Mouse (Mus musculus) embryonic fibroblast, embryonic 13.5 days (primary cell): ENCODE data around the gene Rbms1. TPM values are rescaled to one million over a fixed set of nuclear protein-coding genes. Genes with fewer than 3 reads are reported as not detected.
A peak's percentile ranks its signal among the peaks of the same experiment; 100 is the strongest.

ENCODE experiments used
- H3K27ac ChIP-seq: 2 replicates; pipeline ENCODE4 v1.5.1; 2012; ENCODE audit warnings: low read length, control low read depth, inconsistent platforms; ENCODE audit not compliant: insufficient read depth
- H3K4me1 ChIP-seq: 2 replicates; pipeline ENCODE4 v1.6.1; 2011; ENCODE audit warnings: low read length; ENCODE audit not compliant: control insufficient read depth, insufficient read depth
- H3K4me3 ChIP-seq: 2 replicates; pipeline ENCODE4 v1.5.1; 2011; ENCODE audit warnings: mild to moderate bottlenecking, control low read depth, low read length; ENCODE audit not compliant: insufficient read depth
- CTCF ChIP-seq: IDR thresholded peaks from 2 replicates; pipeline ENCODE4 v1.5.1; 2011; ENCODE audit warnings: mild to moderate bottlenecking, control low read depth, low read length, moderate library complexity, borderline replicate concordance; ENCODE audit not compliant: insufficient read depth
- POLR2A ChIP-seq: IDR thresholded peaks from 2 replicates; pipeline ENCODE4 v1.6.1; 2011; ENCODE audit warnings: low read depth, mild to moderate bottlenecking, control low read depth, low read length, moderate library complexity
- polyA plus RNA-seq: library from polyadenylated mRNA; stranded (reverse); fragments of >200 nt; gene quantifications from 2 replicates; pipeline ENCODE4 v1.2.4, GENCODE M21; 2011; ENCODE audit warnings: low read depth; ENCODE audit not compliant: missing spikeins, insufficient read length

Gene Rbms1
- polyA plus RNA-seq, 1 experiment, result 222 TPM

DNA sequence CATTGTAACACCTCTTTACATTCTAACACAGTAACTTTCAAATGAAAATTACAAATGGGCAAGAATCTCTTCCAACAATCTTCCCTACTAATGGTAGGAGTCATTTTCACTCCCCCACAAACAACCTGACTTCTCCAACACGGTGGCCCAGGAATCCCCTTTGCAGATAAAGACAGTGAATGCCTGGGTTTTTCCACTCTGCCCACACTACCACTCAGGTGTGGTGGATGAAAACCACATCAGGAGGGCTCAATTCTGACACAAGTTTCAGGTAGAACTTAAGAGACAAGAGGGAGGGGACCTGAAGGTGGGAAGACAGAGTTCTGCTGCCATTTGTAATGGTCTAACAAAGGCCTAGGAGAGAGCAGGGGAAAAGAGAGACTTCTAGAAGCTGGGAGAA lies 97.1 kb downstream of the Rbms1 start:
- Histone ChIP-seq H3K27ac (no peak overlapping the region), H3K4me1 (peaks cover 37% of the 10 kb centered on the region), H3K4me3 (no peak overlapping the region)
- TF ChIP-seq POLR2A, result no peak
- TF ChIP-seq CTCF, result no peak

- peak overlapping the region; percentile 76 for H3K27ac ChIP-seq
- peaks cover 36% of the 10 kb centered on the region for H3K4me1 ChIP-seq
- TF ChIP-seq CTCF (no peak), POLR2A (no peak)
- no peak overlapping the region for H3K4me3 ChIP-seq
These were observed 98.0 kb downstream of the Rbms1 start for GRCm38 (mm10) chr2:60864977-60865376.

DNA sequence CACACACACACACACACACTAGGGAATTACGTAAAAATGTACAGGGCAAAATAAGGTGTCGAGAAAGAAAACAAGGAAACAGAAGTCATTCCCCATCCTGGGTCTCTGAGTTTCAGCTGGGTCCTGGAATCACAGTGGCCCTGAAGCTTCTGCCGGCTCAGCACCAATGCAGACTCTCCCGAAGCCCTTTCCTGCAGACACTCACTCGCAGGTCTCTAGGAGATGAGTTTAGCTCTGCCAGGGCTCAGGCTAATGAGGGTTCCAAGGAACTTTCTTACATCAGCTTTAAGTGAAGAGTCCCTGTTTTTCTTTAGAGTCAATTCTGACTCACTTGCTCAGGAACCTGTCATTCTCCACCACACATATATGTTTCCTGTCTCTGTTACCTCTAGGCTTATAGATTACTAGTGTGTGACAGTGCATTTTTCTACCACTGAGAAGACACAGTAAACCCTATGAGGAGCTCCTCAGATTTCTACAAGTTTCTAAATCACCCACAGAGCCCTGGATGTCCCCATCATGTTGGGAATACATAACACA lies 98.7 kb downstream of the Rbms1 start:
- peaks cover 32% of the 10 kb centered on the region for H3K4me1 ChIP-seq
- TF ChIP-seq CTCF (no peak), POLR2A (no peak)
- no peak overlapping the region for H3K4me3 ChIP-seq
- peak overlapping the region; percentile 76 for H3K27ac ChIP-seq

DNA sequence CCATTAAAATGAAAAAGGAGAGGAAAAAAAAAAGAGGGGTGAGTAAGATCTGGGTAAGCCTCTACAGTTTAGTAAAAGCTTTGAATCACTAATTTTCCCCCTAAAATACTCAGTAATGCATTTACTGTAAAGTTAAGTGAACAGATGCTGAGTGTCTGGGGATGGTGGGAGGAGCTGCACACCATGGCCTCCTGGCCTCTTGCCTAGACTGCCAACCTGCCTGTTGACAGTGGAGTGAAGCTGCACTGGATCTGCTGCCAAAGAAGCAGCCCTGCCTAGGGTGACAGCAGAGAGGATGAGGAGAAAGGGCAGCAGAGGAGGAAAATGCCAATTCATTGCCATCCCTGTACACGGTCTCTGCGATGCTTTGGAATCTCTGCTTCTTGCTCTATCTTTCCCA lies 99.2 kb downstream of the Rbms1 start:
- TF ChIP-seq CTCF (no peak), POLR2A (no peak)
- Histone ChIP-seq H3K27ac (peak overlapping the region; percentile 76), H3K4me1 (peaks cover 30% of the 10 kb centered on the region), H3K4me3 (no peak overlapping the region)

DNA sequence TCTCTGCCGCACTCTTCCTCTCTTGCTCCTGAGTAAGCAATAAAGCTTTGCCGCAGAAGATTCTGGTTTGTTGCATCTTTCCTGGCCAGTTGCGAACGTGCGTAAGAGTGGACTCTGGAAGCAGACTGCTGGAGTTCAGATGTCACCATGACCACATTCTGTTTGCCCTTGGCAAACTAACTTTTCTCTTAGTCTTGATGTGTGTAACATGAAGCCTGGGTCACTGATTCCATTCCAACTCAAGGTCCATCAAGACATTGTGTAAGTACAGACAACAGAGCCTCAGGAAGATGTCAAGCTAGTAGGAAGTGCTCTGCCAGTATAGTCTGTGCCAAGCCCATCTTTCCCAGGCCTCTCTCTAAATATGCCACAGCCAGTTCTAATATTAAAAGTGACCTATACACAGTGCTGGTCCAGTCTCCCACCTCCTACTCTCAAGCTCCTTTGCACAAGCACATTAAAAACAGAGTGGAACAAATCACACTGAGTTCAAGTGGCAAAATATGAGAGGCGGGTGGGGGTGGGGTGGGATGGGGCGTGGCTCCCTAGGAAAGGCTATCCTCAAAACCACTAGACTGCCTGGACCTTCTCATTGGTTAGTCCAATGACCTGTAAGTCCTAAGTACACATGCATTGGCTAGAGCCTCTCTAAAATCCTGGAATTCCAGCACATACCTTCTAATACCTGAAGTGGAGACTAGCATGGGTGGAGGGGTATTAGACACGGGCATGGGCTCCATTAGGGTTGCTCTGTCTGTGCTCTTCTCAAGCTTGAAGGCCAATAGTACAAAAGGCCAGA lies 99.9 kb downstream of the Rbms1 start:
- H3K4me3 ChIP-seq, result no peak overlapping the region
- no peak for TF ChIP-seq CTCF
- TF ChIP-seq POLR2A, result no peak
- peaks cover 29% of the 10 kb centered on the region for H3K4me1 ChIP-seq
- peak overlapping the region; percentile 38 for H3K27ac ChIP-seq

- Histone ChIP-seq H3K4me3 (no peak overlapping the region), H3K4me1 (peaks cover 6% of the 10 kb centered on the region; the same call in 1 of the 2 replicates), H3K27ac (no peak overlapping the region)
- TF ChIP-seq POLR2A, result no peak
- no peak for TF ChIP-seq CTCF
These were observed 104.9 kb downstream of the Rbms1 start for GRCm38 (mm10) chr2:60858116-60858515.

DNA sequence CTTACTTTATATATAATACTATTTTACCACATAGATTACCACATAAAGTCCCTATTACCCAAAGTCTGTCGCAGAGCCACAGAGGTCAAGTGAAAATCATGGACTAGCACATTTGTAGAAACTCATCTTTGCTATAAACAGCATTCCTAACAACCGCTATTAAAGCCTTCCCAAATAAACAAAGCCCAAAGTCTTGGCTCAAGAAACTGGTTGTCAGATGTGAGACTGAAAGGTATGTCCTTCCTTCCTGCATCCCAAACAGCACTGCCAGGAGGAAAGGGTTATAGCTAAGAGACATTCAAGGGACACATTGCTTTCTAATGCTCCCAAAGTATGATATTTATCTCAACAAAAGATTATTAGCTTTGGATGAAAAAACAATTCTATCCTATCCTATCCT lies 106.9 kb downstream of the Rbms1 start:
- Histone ChIP-seq H3K4me3 (no peak overlapping the region), H3K27ac (no peak overlapping the region), H3K4me1 (peaks cover 6% of the 10 kb centered on the region; the same call in 1 of the 2 replicates)
- TF ChIP-seq CTCF (no peak), POLR2A (no peak)

- H3K27ac ChIP-seq, result peak overlapping the region; percentile 47
- no peak overlapping the region for H3K4me3 ChIP-seq
- TF ChIP-seq POLR2A (no peak), CTCF (no peak)
- H3K4me1 ChIP-seq, result peaks cover 4% of the 10 kb centered on the region; the same call in 1 of the 2 replicates
These were observed 108.0 kb downstream of the Rbms1 start for GRCm38 (mm10) chr2:60855006-60855405.

DNA sequence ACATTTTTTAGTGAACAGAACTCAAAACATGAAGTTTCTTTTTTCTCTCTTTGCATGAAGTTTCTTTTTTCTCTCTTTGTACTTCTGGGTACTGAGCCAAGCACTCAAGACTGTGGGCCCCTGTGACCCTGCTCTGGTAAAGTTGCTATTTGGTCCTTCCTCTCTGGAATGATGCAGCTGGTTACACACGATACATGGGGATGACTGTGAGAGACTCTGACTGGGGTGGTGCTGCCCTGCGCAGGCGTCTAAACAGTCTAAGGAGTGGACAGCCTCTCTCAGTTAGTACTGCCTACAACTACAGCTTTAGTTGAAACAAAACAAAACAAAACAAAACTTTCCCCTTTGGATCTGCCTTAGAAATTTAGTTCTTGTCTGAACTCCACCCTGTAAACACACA lies 111.1 kb downstream of the Rbms1 start:
- H3K4me3 ChIP-seq, result no peak overlapping the region

More for the DNA sequence above, 111.1 kb downstream of the Rbms1 start:
- peaks cover 5% of the 10 kb centered on the region; the same call in 1 of the 2 replicates for H3K4me1 ChIP-seq
- TF ChIP-seq CTCF, result no peak
- no peak for TF ChIP-seq POLR2A
- H3K27ac ChIP-seq, result no peak overlapping the region
